Comparison of ENCODE assay signal across 8 mouse cellular contexts in genomic region chr2:120731167-120731862, GRCm38 (mm10).
DNase-seq lines count a peak whose midpoint lies in the region; ATAC-seq and TF ChIP-seq lines count a peak whose summit lies in the region.

No protein-coding gene starts in this region.

- H3K79me3 ChIP-seq in C2C12 (ENCODE audit: low read depth): peaks cover 13% of the 10 kb centered on the region

- peak overlapping the region; percentile 97 for H3K27ac ChIP-seq in heart, embryonic 13.5 days (replicated peaks)
- H3K27ac ChIP-seq in liver, embryonic 12.5 days: peak overlapping the region; percentile 96
- peak overlapping the region; percentile 96 for H3K27ac ChIP-seq in stomach, embryonic 15.5 days

- ATAC-seq in heart, embryonic 13.5 days (ENCODE audit: extremely low read depth, insufficient number of reproducible peaks, low FRiP score, low TSS enrichment): peak; percentile 91
- peak; percentile 97 for ATAC-seq in liver, embryonic 12.5 days
- ATAC-seq in stomach, embryonic 15.5 days (ENCODE audit: insufficient read depth, low FRiP score, low read depth): peak; percentile 98

- peaks cover 32% of the 10 kb centered on the region for H3K36me3 ChIP-seq in C2C12 (ENCODE audit: control insufficient read depth, insufficient read depth)
- peaks cover 40% of the 10 kb centered on the region for H3K36me3 ChIP-seq in erythroblast, embryonic 14.5 days (ENCODE audit: control insufficient read depth)
- peaks cover 25% of the 10 kb centered on the region for H3K36me3 ChIP-seq in heart, embryonic 13.5 days
- H3K36me3 ChIP-seq in liver, embryonic 12.5 days: peaks cover 34% of the 10 kb centered on the region
- H3K36me3 ChIP-seq in stomach, embryonic 15.5 days: peaks cover 19% of the 10 kb centered on the region

- peak overlapping the region; percentile 93 for H3K4me2 ChIP-seq in heart, embryonic 13.5 days
- H3K4me2 ChIP-seq in liver, embryonic 12.5 days: peak overlapping the region; percentile 94
- H3K4me2 ChIP-seq in stomach, embryonic 15.5 days: peak overlapping the region; percentile 89

- TF ChIP-seq CTCF in C2C12 (IDR thresholded peaks at IDR 0.05; ENCODE audit: control insufficient read depth, insufficient read depth, insufficient read length): no peak
- TF ChIP-seq CTCF in brain, embryonic 14.5 days (IDR thresholded peaks at IDR 0.05; ENCODE audit: borderline replicate concordance, extremely low read depth, insufficient read depth, insufficient read length): no peak

- H3K4me3 ChIP-seq in C2C12 (ENCODE audit: insufficient read depth, poor library complexity, severe bottlenecking): peak overlapping the region; percentile 78
- peak overlapping the region; percentile 79 for H3K4me3 ChIP-seq in erythroblast, embryonic 14.5 days (replicated peaks)
- H3K4me3 ChIP-seq in heart, embryonic 13.5 days: peak overlapping the region; percentile 97
- peak overlapping the region; percentile 87 for H3K4me3 ChIP-seq in liver, embryonic 12.5 days
- H3K4me3 ChIP-seq in stomach, embryonic 15.5 days (replicated peaks): peak overlapping the region; percentile 75

- peak; percentile 96 for DNase-seq in brain, embryonic 14.5 days (ENCODE audit: low read depth)
- DNase-seq in kidney, postnatal 10 days: peak; percentile 97
- DNase-seq in natural killer cell, adult 2 months (ENCODE audit: low spot score in 2 of 2): peak; percentile 85 to 89

- H3K79me2 ChIP-seq in C2C12 (ENCODE audit: control insufficient read depth, insufficient read depth): peaks cover 37% of the 10 kb centered on the region

- TF ChIP-seq POLR2A in brain, embryonic 14.5 days (IDR thresholded peaks at IDR 0.05; ENCODE audit: borderline replicate concordance, extremely low read depth, insufficient read depth, insufficient read length, poor library complexity, severe bottlenecking): peak; percentile 78

- H3K27me3 ChIP-seq in C2C12 (ENCODE audit: control insufficient read depth, insufficient read depth, insufficient read length): no peaks in the 10 kb centered on the region
- H3K27me3 ChIP-seq in erythroblast, embryonic 14.5 days (ENCODE audit: control insufficient read depth): no peaks in the 10 kb centered on the region
- H3K27me3 ChIP-seq in heart, embryonic 13.5 days (replicated peaks): no peaks in the 10 kb centered on the region
- H3K27me3 ChIP-seq in liver, embryonic 12.5 days (replicated peaks): no peaks in the 10 kb centered on the region
- no peaks in the 10 kb centered on the region for H3K27me3 ChIP-seq in stomach, embryonic 15.5 days (replicated peaks)

- H3ac ChIP-seq in C2C12 (ENCODE audit: control insufficient read depth, insufficient read length, low read depth): peak overlapping the region; percentile 76

- peaks cover 56% of the 10 kb centered on the region for H3K4me1 ChIP-seq in erythroblast, embryonic 14.5 days (ENCODE audit: control insufficient read depth)
- peaks cover 43% of the 10 kb centered on the region for H3K4me1 ChIP-seq in heart, embryonic 13.5 days
- H3K4me1 ChIP-seq in liver, embryonic 12.5 days: peaks cover 45% of the 10 kb centered on the region
- peaks cover 17% of the 10 kb centered on the region; the same call in 1 of the 2 replicates for H3K4me1 ChIP-seq in stomach, embryonic 15.5 days

- H3K9ac ChIP-seq in heart, embryonic 13.5 days: peak overlapping the region; percentile 99
- peak overlapping the region; percentile 100 for H3K9ac ChIP-seq in liver, embryonic 12.5 days
- peak overlapping the region; percentile 87 for H3K9ac ChIP-seq in stomach, embryonic 15.5 days

- no peaks in the 10 kb centered on the region for H3K9me3 ChIP-seq in erythroblast, embryonic 14.5 days (ENCODE audit: control insufficient read depth, low read length)
- H3K9me3 ChIP-seq in heart, embryonic 13.5 days: no peaks in the 10 kb centered on the region
- H3K9me3 ChIP-seq in liver, embryonic 12.5 days (replicated peaks): no peaks in the 10 kb centered on the region
- H3K9me3 ChIP-seq in stomach, embryonic 15.5 days: no peaks in the 10 kb centered on the region

- under 1% methylated on average over 60 of the region's 61 CpGs for WGBS in heart, embryonic 13.5 days
- under 1% methylated on average over 51 of the region's 61 CpGs for WGBS in liver, embryonic 12.5 days (ENCODE audit: insufficient replicate concordance)
- 0% methylated on average over 59 of the region's 61 CpGs for WGBS in stomach, embryonic 15.5 days

TF ChIP-seq in C2C12, 6 proteins besides CTCF, POLR2A, EP300 and RAD21:
- TF ChIP-seq MAX (IDR thresholded peaks at IDR 0.05) (peak; percentile 51), MYOG (IDR thresholded peaks at IDR 0.05; ENCODE audit: control insufficient read depth, extremely low read depth, insufficient read length) (no peak), USF1 (IDR thresholded peaks at IDR 0.05; ENCODE audit: low read depth) (no peak)

Comparison
In these comparisons a context has a peak if more than half of its experiments do, and no peak if none do; other contexts are left out.
1. Peak in every context shown above with its lines: DNase-seq, ATAC-seq, H3K4me3 ChIP-seq and H3K27ac ChIP-seq.